Mouse (Mus musculus) G1E (cell line): ENCODE results near the gene Setd5. TPM values are rescaled to one million over a fixed set of nuclear protein-coding genes. Genes with fewer than 3 reads are reported as not detected.
A peak's percentile ranks its signal among the peaks of the same experiment; 100 is the strongest.

Experiments used
- ATAC-seq: 2 replicates; pipeline ENCODE4 v1.8.0; 2016; ENCODE audit warnings: mild to moderate bottlenecking; ENCODE audit not compliant: insufficient number of reproducible peaks, poor library complexity, low FRiP score, severe bottlenecking; ENCODE audit errors: extremely low read depth
- DNase-seq: peaks from one replicate; pipeline ENCODE4 v3.0.0; 2012; ENCODE audit warnings: low spot score
- H3K27me3 ChIP-seq: 2 replicates; pipeline ENCODE4 v1.6.1; 2012; ENCODE audit warnings: mild to moderate bottlenecking, low read length, inconsistent platforms; ENCODE audit not compliant: insufficient read depth
- H3K36me3 ChIP-seq: replicated peaks from 2 replicates; pipeline ENCODE3; 2012; ENCODE audit warnings: mild to moderate bottlenecking, inconsistent platforms
- H3K4me1 ChIP-seq: 2 replicates; pipeline ENCODE4 v1.6.1; 2012; ENCODE audit warnings: low read depth, low read length, inconsistent platforms, mixed read lengths; ENCODE audit not compliant: insufficient read depth
- H3K4me3 ChIP-seq: 2 replicates; pipeline ENCODE4 v1.5.1; 2012; ENCODE audit warnings: low read depth, mild to moderate bottlenecking, inconsistent platforms, low read length, moderate library complexity, mixed read lengths
- H3K9me3 ChIP-seq: replicated peaks from 2 replicates; pipeline ENCODE4 v1.6.1; 2012; ENCODE audit warnings: inconsistent platforms
- CTCF ChIP-seq: IDR thresholded peaks from 2 replicates; pipeline ENCODE4 v1.5.1; 2012; ENCODE audit warnings: low read depth, low read length, inconsistent platforms, mixed read lengths
- GATA1 ChIP-seq: IDR thresholded peaks from 2 replicates; pipeline ENCODE4 v1.6.1; 2012; ENCODE audit warnings: borderline replicate concordance, low read length, inconsistent platforms, mixed read lengths
- GATA2 ChIP-seq: IDR thresholded peaks from 2 replicates; pipeline ENCODE4 v1.6.1; 2012; ENCODE audit warnings: low read depth, low read length, inconsistent platforms, borderline replicate concordance
- POLR2AphosphoS5 ChIP-seq: IDR thresholded peaks from 2 replicates; pipeline ENCODE4 v1.6.1; 2012; ENCODE audit warnings: low read depth, low read length, inconsistent platforms; ENCODE audit not compliant: insufficient replicate concordance
- TAL1 ChIP-seq: conservative IDR thresholded peaks from 2 replicates; pipeline ENCODE4 v1.6.1; 2012; ENCODE audit warnings: low read depth, low read length, inconsistent platforms, mixed read lengths
- polyA plus RNA-seq: library from polyadenylated mRNA; stranded (reverse); fragments of >175 nt; gene quantifications from 2 replicates; pipeline ENCODE4 v1.2.3, GENCODE M21; 2012
- total RNA-seq, 2 experiments: library from RNA; stranded (forward) in 1 of 2; stranded (reverse) in 1 of 2; fragments of 200-1000 nt in 1 of 2; fragments of >200 nt in 1 of 2; fragmentation: Nextera tagmentation in 1 of 2; gene quantifications; 2 replicates each; pipeline ENCODE4 v1.2.3; 2014 to 2017

Setd5 gene
- total and polyA plus RNA-seq, 3 experiments: 95.0 to 262 (median 154) TPM

DNA sequence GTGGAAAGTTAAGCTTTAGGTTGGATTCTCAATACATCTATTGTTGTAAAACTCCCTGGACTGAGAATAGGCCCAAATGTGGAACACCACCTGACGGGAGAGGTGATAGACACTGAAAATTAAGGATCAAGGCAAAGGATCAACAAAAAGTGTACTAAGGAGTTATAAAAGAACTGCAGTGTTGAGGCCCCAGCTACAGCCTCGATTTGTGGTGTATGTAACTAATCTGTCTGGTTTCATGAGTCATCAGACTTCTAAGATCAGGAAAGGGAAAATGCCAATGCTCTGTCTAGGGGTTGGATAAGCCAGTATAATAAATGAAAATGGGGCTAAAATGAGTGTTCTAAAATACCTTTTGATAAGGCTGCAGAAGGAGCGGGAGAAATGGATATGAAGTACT, 1.9 kb upstream of the Setd5 start:
- peaks cover 28% of the 10 kb centered on the region for H3K36me3 ChIP-seq
- H3K4me1 ChIP-seq: peaks cover 35% of the 10 kb centered on the region
- DNase-seq (no peak), ATAC-seq (no peak)
- H3K27me3 ChIP-seq: no peaks in the 10 kb centered on the region
- TF ChIP-seq CTCF (no peak), TAL1 (no peak), GATA2 (no peak), GATA1 (no peak), POLR2AphosphoS5 (no peak)
- H3K4me3 ChIP-seq: peak overlapping the region; percentile 90
- H3K9me3 ChIP-seq: no peaks in the 10 kb centered on the region

DNA sequence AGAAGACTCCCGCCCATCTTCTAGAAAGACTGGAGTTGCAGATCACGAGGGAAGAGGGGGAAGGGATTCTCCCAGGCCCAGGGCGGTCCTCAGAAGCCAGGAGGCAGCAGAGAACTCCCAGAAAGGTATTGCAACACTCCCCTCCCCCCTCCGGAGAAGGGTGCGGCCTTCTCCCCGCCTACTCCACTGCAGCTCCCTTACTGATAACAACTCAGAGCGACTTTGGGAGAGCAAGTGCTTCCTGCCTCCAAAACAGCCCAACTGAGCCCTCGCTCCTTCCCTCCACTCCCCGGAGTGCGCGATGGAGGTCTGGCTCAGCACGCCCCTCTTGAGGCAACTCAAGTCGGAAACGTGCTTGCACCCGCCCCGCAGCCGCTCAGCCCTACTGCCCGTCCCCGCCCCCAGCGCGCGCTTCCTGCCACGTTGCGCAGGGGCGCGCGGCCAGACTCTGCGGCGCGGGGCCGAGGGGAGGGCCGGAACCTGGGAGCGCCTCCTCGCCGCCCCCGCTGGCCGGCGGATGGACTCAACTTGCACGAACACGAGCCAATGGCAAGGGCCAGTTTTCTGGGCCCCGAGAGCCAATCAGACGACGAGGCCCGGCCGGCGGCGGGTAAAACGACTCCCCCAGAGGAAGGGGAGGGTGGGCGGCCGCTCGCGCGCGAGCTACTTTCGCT, 1.0 kb upstream of the Setd5 start:
- no peaks in the 10 kb centered on the region for H3K27me3 ChIP-seq
- H3K36me3 ChIP-seq: peaks cover 25% of the 10 kb centered on the region
- peaks cover 36% of the 10 kb centered on the region for H3K4me1 ChIP-seq
- DNase-seq (peak; percentile 89), ATAC-seq (peak; percentile 65)
- H3K4me3 ChIP-seq: peak overlapping the region; percentile 90
- TF ChIP-seq GATA1: no peak
- TF ChIP-seq GATA2: no peak
- no peak for TF ChIP-seq TAL1
- no peak for TF ChIP-seq CTCF
- TF ChIP-seq POLR2AphosphoS5: peak; percentile 77
- no peaks in the 10 kb centered on the region for H3K9me3 ChIP-seq

DNA sequence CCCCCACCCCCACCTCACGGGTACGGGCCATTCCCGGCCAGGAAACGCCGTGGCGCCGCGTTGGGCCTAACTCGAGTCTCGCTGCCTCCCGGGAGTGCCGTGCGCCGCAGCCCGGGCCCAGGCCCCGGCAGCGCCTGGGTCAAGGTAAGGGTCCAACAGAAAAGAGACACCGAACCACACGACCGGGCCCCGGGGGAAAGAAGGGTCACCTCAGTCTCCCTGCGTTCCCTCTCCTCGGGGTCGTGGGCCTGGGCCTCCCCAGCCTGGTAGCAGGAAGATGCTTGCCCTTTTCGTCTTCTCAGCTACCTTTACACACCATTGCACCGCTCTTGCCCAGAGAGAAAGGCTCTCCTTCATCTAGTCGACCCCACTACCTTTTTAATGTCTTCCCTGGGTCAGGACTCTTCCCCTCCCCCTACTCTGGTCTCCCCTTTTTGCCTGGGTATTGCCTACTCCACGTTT, 435 bp downstream of the Setd5 start:
- ATAC-seq: no peak
- H3K36me3 ChIP-seq: peaks cover 22% of the 10 kb centered on the region
- peaks cover 37% of the 10 kb centered on the region for H3K4me1 ChIP-seq
- TF ChIP-seq CTCF (no peak), TAL1 (no peak), GATA2 (no peak), GATA1 (no peak)
- no peaks in the 10 kb centered on the region for H3K27me3 ChIP-seq
- DNase-seq: peak; percentile 6
- H3K9me3 ChIP-seq: no peaks in the 10 kb centered on the region
- H3K4me3 ChIP-seq: peak overlapping the region; percentile 90

DNA sequence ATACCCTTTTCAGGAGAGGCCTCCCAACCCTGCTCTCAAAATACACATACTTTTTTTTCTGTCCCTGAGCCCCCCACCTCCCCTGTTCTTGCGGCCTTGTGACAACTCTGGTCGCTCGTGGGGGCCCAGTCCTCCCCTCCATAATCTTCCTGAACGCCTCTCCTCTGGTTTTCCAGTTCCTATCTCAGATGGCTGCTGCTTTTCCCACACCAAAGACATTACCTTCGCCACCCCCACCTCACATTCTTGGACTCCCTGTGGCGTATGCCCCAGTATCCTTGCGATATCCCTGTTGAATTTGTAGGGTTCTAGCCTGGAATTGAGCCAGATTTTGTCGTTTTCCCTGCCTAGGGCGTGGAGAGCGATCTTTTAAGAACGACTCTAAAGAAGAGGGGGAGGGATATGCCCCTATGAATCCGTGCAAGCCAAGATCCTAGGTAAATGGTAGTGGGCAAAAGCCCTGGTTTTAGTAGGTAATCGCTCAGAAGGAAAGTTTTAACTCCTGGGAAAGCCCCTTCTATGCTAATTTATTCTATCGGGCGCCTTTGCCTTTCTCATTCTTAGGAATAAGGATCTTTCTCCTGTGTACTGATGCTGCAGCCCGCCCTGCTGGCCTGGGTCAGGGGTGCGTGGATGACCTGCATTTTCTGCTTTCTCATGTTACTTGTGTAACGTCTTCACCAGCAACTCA, 1.0 kb downstream of the Setd5 start:
- peaks cover 20% of the 10 kb centered on the region for H3K36me3 ChIP-seq
- TF ChIP-seq GATA2: no peak
- no peak for TF ChIP-seq TAL1
- TF ChIP-seq POLR2AphosphoS5: no peak
- no peak for TF ChIP-seq CTCF
- TF ChIP-seq GATA1: no peak
- peaks cover 39% of the 10 kb centered on the region for H3K4me1 ChIP-seq
- no peaks in the 10 kb centered on the region for H3K9me3 ChIP-seq
- H3K27me3 ChIP-seq: no peaks in the 10 kb centered on the region
- peak overlapping the region; percentile 90 for H3K4me3 ChIP-seq
- peak; percentile 4 for DNase-seq
- ATAC-seq: no peak

DNA sequence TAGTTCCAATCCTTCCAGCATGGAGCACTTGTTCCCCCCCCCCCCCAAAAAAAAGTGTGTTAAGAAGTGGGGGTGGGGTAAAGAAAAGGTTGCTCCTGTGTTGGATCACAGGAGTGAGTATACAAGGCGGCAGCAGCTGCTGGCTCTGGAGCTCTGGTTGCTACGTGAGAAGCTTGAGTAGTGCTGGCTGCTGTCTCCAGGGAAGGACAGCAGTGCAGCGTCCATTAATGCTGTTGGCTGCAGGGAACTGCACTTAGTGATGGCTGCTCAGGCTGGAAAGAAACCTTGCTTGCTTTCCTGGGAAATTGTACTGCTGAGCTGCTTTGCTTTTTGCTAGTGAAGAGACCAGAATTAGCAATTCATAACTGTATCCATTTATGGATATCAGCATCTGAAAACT, 2.3 kb downstream of the Setd5 start:
- TF ChIP-seq GATA2 (no peak), POLR2AphosphoS5 (no peak), CTCF (no peak), GATA1 (no peak), TAL1 (no peak)
- H3K36me3 ChIP-seq: peaks cover 20% of the 10 kb centered on the region
- ATAC-seq: no peak
- DNase-seq: peak; percentile 9
- peak overlapping the region; percentile 90 for H3K4me3 ChIP-seq
- H3K4me1 ChIP-seq: peaks cover 35% of the 10 kb centered on the region
- H3K9me3 ChIP-seq: no peaks in the 10 kb centered on the region
- no peaks in the 10 kb centered on the region for H3K27me3 ChIP-seq

DNA sequence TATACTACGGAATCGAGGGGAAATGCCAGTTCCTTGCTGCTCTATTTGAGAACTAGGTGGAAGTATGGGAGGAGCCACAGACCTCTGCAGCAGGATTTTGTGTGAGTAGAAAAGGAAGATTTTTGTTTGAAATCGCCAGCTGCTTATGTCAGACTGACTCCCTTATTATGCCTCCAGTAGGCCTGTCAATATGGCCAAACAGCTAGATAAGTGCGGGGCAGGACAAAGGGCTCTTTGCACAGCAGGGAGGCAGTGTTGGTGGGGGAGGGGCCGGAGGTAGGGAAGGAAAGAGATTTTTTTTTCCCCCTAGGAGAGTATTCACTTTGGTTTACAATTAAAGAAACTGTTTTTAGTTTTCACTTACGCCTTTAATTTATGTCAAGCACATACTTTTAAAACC, 5.1 kb downstream of the Setd5 start:
- Histone ChIP-seq H3K9me3 (no peaks in the 10 kb centered on the region), H3K4me3 (no peak overlapping the region; the same call in 1 of the 2 replicates), H3K4me1 (peaks cover 35% of the 10 kb centered on the region), H3K27me3 (no peaks in the 10 kb centered on the region), H3K36me3 (peaks cover 24% of the 10 kb centered on the region)
- no peak for ATAC-seq
- TF ChIP-seq GATA2: no peak
- TF ChIP-seq GATA1: no peak
- TF ChIP-seq POLR2AphosphoS5: no peak
- no peak for TF ChIP-seq CTCF
- no peak for TF ChIP-seq TAL1
- DNase-seq: no peak
